Mouse (Mus musculus) G1E-ER4 (cell line): Measurements from ENCODE around the gene Cyp4a12a. TPM values are rescaled to one million over a fixed set of nuclear protein-coding genes. Genes with fewer than 3 reads are reported as not detected.
"Not testable (repeated sequence)": the region's sequence is repeated elsewhere in the genome, so short reads cannot be mapped to it uniquely, and the experiment has no call there.

Source experiments
- GATA1 ChIP-seq: IDR thresholded peaks from one replicate; pipeline ENCODE4 v1.8.0; 2012; ENCODE audit warnings: low read length, inconsistent platforms
- polyA plus RNA-seq: library from polyadenylated mRNA; stranded (reverse); fragments of >175 nt; gene quantifications from 2 replicates; pipeline ENCODE4 v1.2.3, GENCODE M21; 2012

Gene Cyp4a12a
- polyA plus RNA-seq, result not detected in 2 replicates

- TF ChIP-seq GATA1, result not testable (repeated sequence)
Measured at GRCm38 (mm10) chr4:115298746-115299145, at the start of gene Cyp4a12a. TSS of gene Cyp4a12a (plus strand) at chr4:115299046.

DNA sequence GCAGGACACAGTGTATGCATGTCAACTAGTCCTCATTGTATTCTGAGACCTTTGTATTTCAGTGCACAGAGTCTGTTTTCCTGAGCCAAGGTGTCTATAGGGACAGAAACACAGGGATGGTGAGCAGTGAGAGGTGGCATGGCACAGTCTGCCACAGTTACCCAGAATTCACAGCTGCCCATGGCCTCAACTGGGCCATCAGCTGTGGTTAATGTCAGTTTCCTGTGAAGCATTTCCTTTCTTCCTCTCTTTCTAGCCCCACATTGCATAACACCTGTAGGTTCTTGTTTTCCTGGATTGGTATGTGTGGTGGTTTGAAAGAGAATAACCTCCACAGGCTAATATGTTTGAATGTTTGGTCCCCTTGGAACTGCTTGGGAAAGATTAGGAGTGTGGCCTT is 18.5 kb upstream of the Cyp4a12a start:
- TF ChIP-seq GATA1, result no peak

Other genes with a start within 250 kb of the Cyp4a12a start
- gene Tal1, start 242.6 kb upstream of the Cyp4a12a start, polyA plus RNA-seq, result 212 and 260 TPM in 2 replicates
- gene Pdzk1ip1, start 210.3 kb upstream of the Cyp4a12a start, polyA plus RNA-seq, result not detected in 2 replicates
- gene Cyp4x1, start 164.8 kb upstream of the Cyp4a12a start, polyA plus RNA-seq, result not detected in 2 replicates
- not detected in 2 replicates for gene Cyp4a29, start 57.0 kb upstream of the Cyp4a12a start, polyA plus RNA-seq
- not detected in 2 replicates for gene Cyp4a12b, start 112.6 kb downstream of the Cyp4a12a start, polyA plus RNA-seq
- gene Cyp4a30b, start 153.6 kb downstream of the Cyp4a12a start, polyA plus RNA-seq, result not detected in 2 replicates
- gene Cyp4a14, start 197.1 kb downstream of the Cyp4a12a start, polyA plus RNA-seq, result not detected in 2 replicates
- not detected in 2 replicates for gene Cyp4a10, start 219.2 kb downstream of the Cyp4a12a start, polyA plus RNA-seq